In genomic region chr15:72381744-72382143, GRCm38 (mm10) we compare ENCODE assay signal across 18 mouse cellular contexts.
DNase-seq lines count a peak whose midpoint lies in the region; ATAC-seq and TF ChIP-seq lines count a peak whose summit lies in the region.
"Had no signal": no experiment of that assay in that cellular context is flagged by ENCODE, and none has a peak within 500 bp of the region (broad histone marks: within the 10 kb centered on the region; RNA-seq: fewer than 3 reads in every experiment).

No protein-coding gene starts in this region.

- no peaks in the 10 kb centered on the region for H3K9me3 ChIP-seq in forebrain, embryonic 12.5 days
- H3K9me3 ChIP-seq in forebrain, embryonic 11.5 days (ENCODE audit: control insufficient read depth, low read length), result no peaks in the 10 kb centered on the region
- H3K9me3 ChIP-seq in hindbrain, embryonic 14.5 days (ENCODE audit: control insufficient read depth, low read length), result no peaks in the 10 kb centered on the region
- H3K9me3 ChIP-seq in hindbrain, embryonic 11.5 days (ENCODE audit: control insufficient read depth, low read length), result no peaks in the 10 kb centered on the region
- no peaks in the 10 kb centered on the region for H3K9me3 ChIP-seq in kidney, embryonic 16.5 days (ENCODE audit: low read length)
- H3K9me3 ChIP-seq: embryonic facial prominence, embryonic 10.5 days; heart, embryonic 15.5 days had no signal

- H3K9ac ChIP-seq in forebrain, embryonic 12.5 days, result no peak overlapping the region
- H3K9ac ChIP-seq in forebrain, embryonic 11.5 days (ENCODE audit: low read length), result no peak overlapping the region
- no peak overlapping the region for H3K9ac ChIP-seq in hindbrain, embryonic 14.5 days
- no peak overlapping the region for H3K9ac ChIP-seq in hindbrain, embryonic 11.5 days (ENCODE audit: low read depth, low read length)
- H3K9ac ChIP-seq in kidney, embryonic 16.5 days (replicated peaks; ENCODE audit: low read length), result no peak overlapping the region
- H3K9ac ChIP-seq: heart, embryonic 15.5 days had no signal

- 85% methylated on average over 5 of the region's 5 CpGs for WGBS in forebrain, embryonic 12.5 days
- 89% methylated on average over 5 of the region's 5 CpGs for WGBS in forebrain, embryonic 11.5 days
- WGBS in hindbrain, embryonic 14.5 days, result 78% methylated on average over 5 of the region's 5 CpGs
- WGBS in hindbrain, embryonic 11.5 days, result 90% methylated on average over 5 of the region's 5 CpGs
- 85% methylated on average over 5 of the region's 5 CpGs for WGBS in kidney, embryonic 16.5 days

- H3K36me3 ChIP-seq in forebrain, embryonic 12.5 days (replicated peaks), result no peaks in the 10 kb centered on the region
- H3K36me3 ChIP-seq in forebrain, embryonic 11.5 days (ENCODE audit: control insufficient read depth, insufficient read depth, low read length), result no peaks in the 10 kb centered on the region
- no peaks in the 10 kb centered on the region for H3K36me3 ChIP-seq in hindbrain, embryonic 14.5 days (replicated peaks; ENCODE audit: control insufficient read depth, insufficient read depth)
- H3K36me3 ChIP-seq in hindbrain, embryonic 11.5 days (ENCODE audit: control insufficient read depth, insufficient read depth, low read length), result no peaks in the 10 kb centered on the region
- H3K36me3 ChIP-seq in kidney, embryonic 16.5 days (ENCODE audit: insufficient read depth, low read length), result no peaks in the 10 kb centered on the region
- H3K36me3 ChIP-seq: embryonic facial prominence, embryonic 10.5 days; heart, embryonic 15.5 days had no signal

- no peak for DNase-seq in forebrain, embryonic 11.5 days (ENCODE audit: low spot score)
- no peak for DNase-seq in hindbrain, embryonic 14.5 days (ENCODE audit: low spot score)
- DNase-seq in hindbrain, embryonic 11.5 days (ENCODE audit: low spot score), result no peak
- peak; percentile 17 for DNase-seq in left cerebral cortex, postnatal 4 days
- DNase-seq in left cerebral cortex, adult 8-10 months (ENCODE audit: low spot score in 2 of 2), result no peak
- DNase-seq in brain, embryonic 14.5 days (ENCODE audit: low read depth), result peak; percentile 48
- DNase-seq: adrenal gland, postnatal 10 days; cerebellum, adult 18-20 months; cerebellum, adult 9-11 months; gastrocnemius, postnatal 14 days; heart, adult 2 months; heart, postnatal 14 days; kidney, adult 11 months had no signal

- intact Hi-C loops in left cerebral cortex, postnatal 4 days (cut with DNase I), result no loop called here

- no peak overlapping the region for H3K4me3 ChIP-seq in forebrain, embryonic 12.5 days (replicated peaks)
- H3K4me3 ChIP-seq in forebrain, embryonic 11.5 days (ENCODE audit: low read depth, low read length), result no peak overlapping the region
- no peak overlapping the region for H3K4me3 ChIP-seq in hindbrain, embryonic 14.5 days (replicated peaks; ENCODE audit: low read length)
- no peak overlapping the region for H3K4me3 ChIP-seq in hindbrain, embryonic 11.5 days (ENCODE audit: low read depth, low read length)
- no peak overlapping the region for H3K4me3 ChIP-seq in kidney, embryonic 16.5 days (ENCODE audit: low read length)
- H3K4me3 ChIP-seq: embryonic facial prominence, embryonic 10.5 days; heart, adult 2 months; heart, embryonic 15.5 days had no signal

- H3K4me2 ChIP-seq in forebrain, embryonic 12.5 days, result no peak overlapping the region
- H3K4me2 ChIP-seq in forebrain, embryonic 11.5 days (ENCODE audit: low read depth, low read length, severe bottlenecking), result no peak overlapping the region
- no peak overlapping the region for H3K4me2 ChIP-seq in hindbrain, embryonic 14.5 days (replicated peaks)
- H3K4me2 ChIP-seq in hindbrain, embryonic 11.5 days (replicated peaks; ENCODE audit: low read depth, low read length), result no peak overlapping the region
- H3K4me2 ChIP-seq in kidney, embryonic 16.5 days (replicated peaks; ENCODE audit: low read depth, low read length), result no peak overlapping the region
- H3K4me2 ChIP-seq: heart, embryonic 11.5 days; heart, embryonic 15.5 days had no signal

- no peak for TF ChIP-seq POLR2A in brain, embryonic 14.5 days (IDR thresholded peaks at IDR 0.05; ENCODE audit: borderline replicate concordance, extremely low read depth, insufficient read depth, insufficient read length, poor library complexity, severe bottlenecking)

- H3K27ac ChIP-seq in forebrain, embryonic 12.5 days, result peak overlapping the region; percentile 75; the same call in 1 of the 2 replicates
- H3K27ac ChIP-seq in forebrain, embryonic 11.5 days (ENCODE audit: low read depth, low read length), result no peak overlapping the region
- H3K27ac ChIP-seq in hindbrain, embryonic 14.5 days, result 0 out of 2 replicates have a peak overlapping the region, but pooled peaks have one; percentile 21
- no peak overlapping the region for H3K27ac ChIP-seq in hindbrain, embryonic 11.5 days (ENCODE audit: low read depth, low read length)
- H3K27ac ChIP-seq in kidney, embryonic 16.5 days (ENCODE audit: low read length), result no peak overlapping the region
- H3K27ac ChIP-seq: embryonic facial prominence, embryonic 10.5 days; heart, adult 2 months; heart, embryonic 15.5 days had no signal

- TF ChIP-seq CTCF in brain, embryonic 14.5 days (IDR thresholded peaks at IDR 0.05; ENCODE audit: borderline replicate concordance, extremely low read depth, insufficient read depth, insufficient read length), result no peak

- no peaks in the 10 kb centered on the region for H3K4me1 ChIP-seq in forebrain, embryonic 12.5 days
- H3K4me1 ChIP-seq in forebrain, embryonic 11.5 days (replicated peaks; ENCODE audit: control insufficient read depth, insufficient read depth, low read length), result no peaks in the 10 kb centered on the region; the same call in 1 of the 2 replicates
- H3K4me1 ChIP-seq in hindbrain, embryonic 14.5 days (replicated peaks; ENCODE audit: control insufficient read depth, insufficient read depth, low read length), result peaks cover 3% of the 10 kb centered on the region; the same call in 1 of the 2 replicates
- H3K4me1 ChIP-seq in hindbrain, embryonic 11.5 days (replicated peaks; ENCODE audit: control insufficient read depth, insufficient read depth, low read length), result no peaks in the 10 kb centered on the region
- no peaks in the 10 kb centered on the region for H3K4me1 ChIP-seq in kidney, embryonic 16.5 days (ENCODE audit: insufficient read depth, low read length)
- H3K4me1 ChIP-seq: embryonic facial prominence, embryonic 10.5 days; heart, embryonic 15.5 days had no signal

- ATAC-seq in forebrain, embryonic 12.5 days (ENCODE audit: low FRiP score), result no peak
- no peak for ATAC-seq in forebrain, embryonic 11.5 days (replicated peaks; ENCODE audit: low FRiP score)
- no peak for ATAC-seq in hindbrain, embryonic 14.5 days (ENCODE audit: low FRiP score)
- ATAC-seq in hindbrain, embryonic 11.5 days (ENCODE audit: low FRiP score), result no peak
- ATAC-seq in kidney, embryonic 16.5 days (ENCODE audit: low FRiP score, low TSS enrichment), result no peak

- no peaks in the 10 kb centered on the region for H3K27me3 ChIP-seq in forebrain, embryonic 12.5 days
- H3K27me3 ChIP-seq in forebrain, embryonic 11.5 days (ENCODE audit: control insufficient read depth, insufficient read depth, low read length), result no peaks in the 10 kb centered on the region
- no peaks in the 10 kb centered on the region for H3K27me3 ChIP-seq in hindbrain, embryonic 14.5 days (ENCODE audit: control insufficient read depth, insufficient read depth, low read length)
- no peaks in the 10 kb centered on the region for H3K27me3 ChIP-seq in hindbrain, embryonic 11.5 days (ENCODE audit: control insufficient read depth, insufficient read depth, low read length)
- H3K27me3 ChIP-seq in kidney, embryonic 16.5 days (ENCODE audit: insufficient read depth, low read length), result no peaks in the 10 kb centered on the region
- H3K27me3 ChIP-seq: heart, embryonic 15.5 days had no signal

Comparison
In these comparisons a context has a peak if more than half of its experiments do, and no peak if none do; other contexts are left out.
1. H3K27ac ChIP-seq: peak in forebrain, embryonic 12.5 days (single experiment) and hindbrain, embryonic 14.5 days (single experiment); none in forebrain, embryonic 11.5 days (single experiment), hindbrain, embryonic 11.5 days (single experiment) and kidney, embryonic 16.5 days (single experiment).
2. DNase-seq: peak in left cerebral cortex, postnatal 4 days (single experiment) and brain, embryonic 14.5 days (single experiment); none in forebrain, embryonic 11.5 days (single experiment), hindbrain, embryonic 14.5 days (single experiment), hindbrain, embryonic 11.5 days (single experiment) and left cerebral cortex, adult 8-10 months (0 of 2).